Mouse (Mus musculus): ENCODE data around the gene Mcpt1.
"Not testable (repeated sequence)": the region's sequence is repeated elsewhere in the genome, so short reads cannot be mapped to it uniquely, and the experiment has no call there.

- not testable (repeated sequence) for TF ChIP-seq POLR2A (IDR thresholded peaks at IDR 0.05; ENCODE audit: borderline replicate concordance, extremely low read depth, low read depth, low read length); CTCF (IDR thresholded peaks at IDR 0.05; ENCODE audit: insufficient read depth, low read length)
These were observed 44.4 kb downstream of the Mcpt1 start, which contains the start of gene Mcpt4 for GRCm38 (mm10) chr14:56062213-56062612.

All from lung, adult 2 months (tissue).